Mouse (Mus musculus): Measurements from ENCODE around the gene Gm11985. TPM values are rescaled to one million over a fixed set of nuclear protein-coding genes. Genes with fewer than 3 reads are reported as not detected.
A peak's percentile ranks its signal among the peaks of the same experiment; 100 is the strongest.

The Gm11985 gene
- total RNA-seq, 1 experiment from 2014 or later = not detected

DNA sequence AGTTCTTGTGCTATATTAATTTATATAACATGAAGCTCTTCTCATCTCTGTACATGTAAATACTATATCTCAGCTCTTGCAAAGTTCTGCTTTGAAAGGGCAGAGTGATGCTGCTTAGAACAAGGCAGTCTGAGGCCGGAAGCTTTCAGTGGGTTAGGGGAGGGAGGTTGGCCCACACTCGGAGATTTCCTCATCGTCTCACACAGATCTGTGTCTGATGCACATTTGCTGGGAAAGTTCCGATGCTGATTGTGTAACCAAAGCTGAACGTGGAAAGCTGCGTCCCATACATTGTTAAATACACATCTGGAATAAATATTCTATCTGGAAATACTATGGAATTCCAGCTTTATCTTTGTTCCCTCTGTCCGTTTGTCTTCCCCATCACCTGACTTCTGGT is 13.8 kb upstream of the Gm11985 start:
- no peak for ATAC-seq (replicated peaks; ENCODE audit: low read depth, poor library complexity, severe bottlenecking)

GRCm38 (mm10) chr11:7200393-7200783 is 12.0 kb upstream of the Gm11985 start:
- ATAC-seq (replicated peaks; ENCODE audit: low read depth, poor library complexity, severe bottlenecking) = no peak

DNA sequence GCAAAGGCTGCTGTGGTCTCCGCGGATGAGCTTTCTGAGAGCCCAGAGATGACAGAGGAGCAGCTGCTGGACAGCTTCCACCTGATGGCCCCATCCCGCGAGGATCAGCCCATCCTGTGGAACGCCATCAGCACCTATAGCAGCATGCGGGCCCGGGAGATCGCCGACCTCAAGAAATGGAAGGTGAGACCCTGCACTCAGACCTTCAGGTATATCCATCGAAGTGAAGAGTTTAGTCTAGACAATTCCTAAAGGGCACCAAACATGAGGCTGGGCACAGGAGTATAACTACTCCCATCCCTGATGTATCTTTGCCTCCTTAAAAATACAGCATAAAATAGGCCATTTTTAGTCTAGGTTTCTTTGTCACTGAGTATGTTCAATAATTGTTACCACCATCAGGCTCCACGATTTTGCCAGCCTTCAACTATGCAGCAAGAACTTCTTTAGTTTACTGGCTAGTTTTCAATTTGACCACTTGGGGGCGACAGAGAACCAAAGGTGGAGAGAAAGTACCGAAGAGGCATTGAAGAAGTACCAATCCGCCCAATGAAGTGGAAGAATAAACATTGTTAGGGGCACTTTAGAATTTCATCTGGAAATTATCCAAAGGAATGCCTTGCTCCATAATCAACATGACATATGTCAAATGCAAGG is 11.5 kb upstream of the Gm11985 start:
- ATAC-seq (replicated peaks; ENCODE audit: low read depth, poor library complexity, severe bottlenecking) = peak; percentile 36; the same call in 1 of the 2 replicates

- no peak for ATAC-seq (replicated peaks; ENCODE audit: low read depth, poor library complexity, severe bottlenecking)
These were observed 10.3 kb upstream of the Gm11985 start for GRCm38 (mm10) chr11:7198481-7199256.

DNA sequence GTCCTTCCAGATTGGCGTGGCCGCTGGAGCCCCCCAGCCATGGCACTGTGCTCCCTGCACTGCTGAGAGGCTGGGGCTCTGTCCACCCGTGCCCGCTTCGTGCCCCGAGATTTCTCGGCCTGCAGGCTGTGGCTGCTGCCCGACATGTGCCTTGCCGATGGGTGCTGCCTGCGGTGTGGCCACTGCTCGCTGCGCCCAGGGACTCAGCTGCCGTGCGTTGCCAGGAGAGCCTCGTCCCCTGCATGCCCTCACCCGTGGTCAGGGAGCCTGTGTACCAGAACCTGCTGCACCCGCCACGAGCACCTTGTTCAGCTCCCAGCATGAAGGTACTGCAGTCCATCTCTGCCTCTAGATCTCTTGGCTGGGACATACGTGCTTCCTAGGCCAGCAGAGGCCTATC is 9.6 kb upstream of the Gm11985 start:
- ATAC-seq (replicated peaks; ENCODE audit: low read depth, poor library complexity, severe bottlenecking) = no peak

- no peak for ATAC-seq (replicated peaks; ENCODE audit: low read depth, poor library complexity, severe bottlenecking)
These were observed 9.1 kb upstream of the Gm11985 start, which contains the start of gene Igfbp1 for GRCm38 (mm10) chr11:7197491-7197941. Igfbp1 (plus strand) TSS chr11:7197782.

DNA sequence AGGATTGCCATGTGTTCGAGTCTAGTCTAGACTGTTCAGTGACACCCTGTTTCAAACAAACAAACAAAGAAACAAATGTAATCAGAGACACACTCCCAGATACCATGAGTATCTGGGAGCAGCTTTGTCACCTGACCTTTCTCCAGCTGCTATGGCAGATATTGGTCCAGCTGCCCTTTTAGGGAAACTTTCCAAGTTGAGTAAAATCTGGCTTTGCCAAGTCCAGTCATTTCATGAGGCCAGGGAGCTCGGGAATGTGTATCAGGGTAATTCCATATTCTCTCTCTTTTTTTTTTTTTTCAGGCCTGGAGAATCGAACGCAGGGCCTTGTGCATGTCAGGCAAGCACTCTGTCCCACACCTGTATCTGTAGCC is 6.9 kb upstream of the Gm11985 start:
- no peak for ATAC-seq (replicated peaks; ENCODE audit: low read depth, poor library complexity, severe bottlenecking)

DNA sequence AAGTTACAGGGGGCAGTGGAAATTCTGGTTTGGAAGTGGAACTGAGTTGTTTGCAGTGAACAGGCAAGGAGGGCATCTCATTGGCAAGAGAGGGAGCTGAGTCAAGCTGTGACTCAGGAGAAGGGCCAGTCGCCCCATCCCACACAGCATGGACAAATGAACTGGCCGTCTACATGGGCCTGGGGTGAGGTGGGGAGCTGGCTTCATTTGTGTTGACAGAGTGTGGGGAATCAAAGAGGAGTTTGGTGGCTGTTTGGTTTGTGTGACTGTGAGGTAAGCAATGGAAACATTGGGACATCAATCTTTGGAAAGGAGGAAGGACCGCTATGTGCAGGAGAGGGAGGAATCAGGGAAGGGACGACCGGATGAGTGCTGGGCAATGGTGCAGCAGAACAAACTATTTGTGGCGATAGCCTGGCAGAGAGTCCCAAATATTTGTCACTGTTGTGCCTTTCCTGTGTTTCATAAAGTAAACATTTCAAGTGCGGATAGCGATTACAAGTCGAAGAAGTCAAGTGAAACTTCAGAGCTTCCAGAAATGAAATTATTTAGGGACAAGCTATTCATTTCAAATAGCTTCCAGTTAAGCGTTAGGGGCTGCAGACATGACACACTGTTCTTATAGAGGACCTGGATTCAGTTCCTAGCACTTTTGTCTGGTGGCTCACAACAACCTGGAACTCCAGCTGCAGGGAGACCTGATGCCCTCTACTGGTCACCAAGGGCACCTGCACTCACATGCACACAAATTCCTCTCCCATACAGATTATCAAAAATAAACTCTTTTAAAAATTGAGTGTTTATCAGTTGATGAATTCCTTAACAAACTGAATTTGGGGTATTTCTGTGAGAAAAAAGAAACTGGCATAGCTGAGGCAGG is 6.3 kb upstream of the Gm11985 start:
- ATAC-seq (replicated peaks; ENCODE audit: low read depth, poor library complexity, severe bottlenecking) = no peak

GRCm38 (mm10) chr11:7193134-7193533 is 4.8 kb upstream of the Gm11985 start:
- ATAC-seq (replicated peaks; ENCODE audit: low read depth, poor library complexity, severe bottlenecking) = no peak

GRCm38 (mm10) chr11:7192710-7193109 is 4.3 kb upstream of the Gm11985 start:
- ATAC-seq (replicated peaks; ENCODE audit: low read depth, poor library complexity, severe bottlenecking) = no peak

DNA sequence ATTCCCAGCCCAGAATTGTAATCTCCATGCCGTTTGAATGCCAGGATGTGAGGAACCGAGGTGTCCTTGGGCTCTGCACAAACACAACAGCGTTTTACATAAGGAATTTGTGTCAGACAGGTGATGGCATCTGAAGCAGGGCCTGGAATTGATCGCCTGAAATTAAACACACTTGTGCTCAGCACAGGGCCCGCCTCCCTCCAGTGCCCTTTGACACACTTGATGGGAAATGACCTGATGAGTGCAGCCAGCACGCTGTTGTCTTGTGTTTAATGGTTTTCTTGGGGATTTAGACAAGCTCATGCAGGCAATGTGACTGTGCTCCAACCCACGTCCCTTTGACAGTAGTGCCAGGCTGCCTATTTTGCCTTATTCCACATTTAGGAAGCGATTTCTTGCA is 897 bp downstream of the Gm11985 start:
- ATAC-seq (replicated peaks; ENCODE audit: low read depth, poor library complexity, severe bottlenecking) = no peak

- no peak for ATAC-seq (replicated peaks; ENCODE audit: low read depth, poor library complexity, severe bottlenecking)
These were observed 3.9 kb downstream of the Gm11985 start for GRCm38 (mm10) chr11:7184420-7184819.

DNA sequence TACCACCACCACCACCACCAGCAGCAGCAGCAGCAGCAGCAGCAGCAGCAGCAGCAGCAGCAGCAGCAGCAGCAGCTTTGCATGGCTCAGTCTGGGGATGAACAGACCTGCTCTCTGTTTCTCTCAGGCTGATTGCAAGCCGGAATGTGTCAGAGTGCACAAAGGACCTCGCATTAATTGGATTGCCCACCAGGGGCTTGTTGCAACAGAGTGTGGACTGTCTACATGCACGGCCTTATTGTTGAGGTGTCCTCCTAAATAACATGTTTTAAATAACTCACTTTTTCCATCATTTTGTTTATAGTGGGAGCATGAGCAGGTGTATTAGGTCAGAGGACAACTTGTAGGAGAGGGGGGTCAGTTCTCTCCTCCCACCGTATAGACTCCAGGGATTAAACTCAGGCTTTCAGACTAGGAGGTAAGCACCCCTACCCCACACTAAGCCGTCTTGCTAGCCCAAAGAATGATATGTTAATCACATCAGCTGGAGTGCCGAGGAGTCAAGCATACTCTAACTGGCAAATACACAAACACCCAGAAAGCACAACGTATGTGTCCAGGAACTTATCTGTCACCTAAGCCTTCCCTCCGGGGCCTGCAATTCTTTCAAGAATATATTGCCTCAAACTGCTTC is 5.8 kb downstream of the Gm11985 start:
- ATAC-seq (replicated peaks; ENCODE audit: low read depth, poor library complexity, severe bottlenecking) = no peak

DNA sequence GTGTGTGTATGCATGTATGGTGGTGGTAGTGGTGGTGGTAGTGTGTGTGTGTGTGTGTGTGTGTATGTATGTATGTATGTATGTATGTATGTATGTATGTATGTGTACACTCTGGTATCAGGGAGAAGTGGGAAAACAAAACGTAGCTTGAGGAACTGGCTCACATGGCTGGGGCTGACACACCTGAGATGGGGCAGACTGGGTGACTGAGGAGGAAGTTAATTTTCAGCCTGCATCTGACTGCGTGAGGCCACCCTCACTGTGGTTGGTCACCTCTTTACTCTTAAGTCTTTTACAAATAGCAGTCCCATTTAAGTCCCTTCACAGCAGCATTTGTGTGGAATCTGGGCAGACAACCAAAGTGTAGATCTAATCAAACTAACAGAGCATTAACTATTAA is 9.1 kb downstream of the Gm11985 start:
- no peak for ATAC-seq (replicated peaks; ENCODE audit: low read depth, poor library complexity, severe bottlenecking)

- no peak for ATAC-seq (replicated peaks; ENCODE audit: low read depth, poor library complexity, severe bottlenecking)
These were observed 9.6 kb downstream of the Gm11985 start for GRCm38 (mm10) chr11:7178724-7179123.

GRCm38 (mm10) chr11:7173664-7174063 is 14.7 kb downstream of the Gm11985 start:
- ATAC-seq (replicated peaks; ENCODE audit: low read depth, poor library complexity, severe bottlenecking) = no peak

GRCm38 (mm10) chr11:7169645-7170044 is 18.7 kb downstream of the Gm11985 start:
- ATAC-seq (replicated peaks; ENCODE audit: low read depth, poor library complexity, severe bottlenecking) = no peak

DNA sequence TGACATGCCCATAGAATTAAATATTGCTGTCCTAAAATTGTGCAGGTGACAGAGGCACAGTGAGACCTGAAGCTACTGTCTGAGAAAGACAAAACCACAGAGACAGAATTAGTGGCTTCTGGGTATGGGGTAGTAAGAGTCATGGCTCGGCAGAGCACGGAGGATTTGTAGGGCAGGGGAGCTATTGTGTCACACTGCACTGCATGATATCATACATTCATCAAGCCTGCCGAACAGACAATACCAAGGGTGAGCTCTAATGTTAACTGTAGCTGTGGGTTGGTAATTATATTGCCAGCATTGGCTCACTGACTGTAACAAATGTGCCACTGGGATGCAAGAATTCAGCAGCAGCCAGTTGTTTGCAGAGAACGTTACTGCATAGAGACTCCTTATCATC is 24.0 kb downstream of the Gm11985 start:
- ATAC-seq (replicated peaks; ENCODE audit: low read depth, poor library complexity, severe bottlenecking) = no peak

DNA sequence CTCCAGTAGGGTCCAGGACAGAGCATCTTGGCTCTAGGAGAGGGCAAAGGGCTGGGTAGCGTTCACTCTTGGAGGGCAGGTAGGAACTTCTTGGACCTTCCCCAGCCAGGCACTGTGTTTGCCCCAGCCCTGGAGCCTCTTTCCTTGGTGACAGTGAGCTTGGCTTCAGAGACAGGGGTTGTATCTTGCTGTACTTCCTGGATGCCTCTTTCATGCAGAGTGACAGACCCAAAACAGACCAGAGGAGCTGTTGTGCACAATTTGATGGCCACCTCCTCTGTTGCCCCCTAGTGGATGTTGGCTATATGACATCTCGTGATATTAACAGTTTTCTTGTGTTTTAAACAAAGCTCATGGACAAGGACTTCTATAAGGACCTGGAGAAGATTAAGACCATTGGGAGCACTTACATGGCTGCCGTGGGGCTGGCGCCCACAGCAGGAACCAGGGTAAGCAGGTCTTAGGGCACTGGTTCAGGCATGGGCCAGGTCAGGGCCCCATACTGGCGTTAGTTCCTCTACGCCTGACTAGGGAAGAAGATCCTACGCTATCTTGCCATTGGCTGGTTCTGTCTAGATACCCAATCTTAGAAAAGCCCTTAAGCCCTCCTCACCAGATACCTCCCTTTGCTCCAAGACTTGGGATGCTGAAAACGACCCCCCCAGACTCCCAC is 26.7 kb downstream of the Gm11985 start:
- 0 out of 2 replicates have a peak, but pooled peaks have one; percentile 36 for ATAC-seq (replicated peaks; ENCODE audit: low read depth, poor library complexity, severe bottlenecking)

All from common myeloid progenitor, adult 5-6 weeks (primary cell).